Mouse (Mus musculus): ENCODE results near the gene Ubr4. TPM values are rescaled to one million over a fixed set of nuclear protein-coding genes. Genes with fewer than 3 reads are reported as not detected.

Ubr4 gene
- polyA plus RNA-seq (2014; fragmentation: Nextera tagmentation; extraction: Ambion mirVana): 63.1 and 66.2 TPM in 2 replicates

- Histone ChIP-seq H3K9ac (replicated peaks; ENCODE audit: low read length) (peak within 1 kb of the TSS; percentile 95), H3K27me3 (ENCODE audit: control insufficient read depth, insufficient read depth, low read length) (no peaks in the 10 kb centered on the region), H3K9me3 (replicated peaks; ENCODE audit: control insufficient read depth, low read length) (no peaks in the 10 kb centered on the region), H3K4me1 (ENCODE audit: control insufficient read depth, insufficient read depth, low read length) (peaks cover 3% of the 10 kb centered on the region), H3K4me2 (ENCODE audit: low read depth, low read length) (peak within 1 kb of the TSS; percentile 85), H3K27ac (replicated peaks; ENCODE audit: low read depth, low read length) (peak within 1 kb of the TSS; percentile 95), H3K36me3 (replicated peaks; ENCODE audit: control insufficient read depth, insufficient read depth, low read depth, low read length) (peaks cover 7% of the 10 kb centered on the region), H3K4me3 (ENCODE audit: low read depth, low read length) (peak within 1 kb of the TSS; percentile 88)
- DNase-seq (ENCODE audit: low spot score) (peak; percentile 87), ATAC-seq (replicated peaks; ENCODE audit: insufficient number of reproducible peaks, low FRiP score, low TSS enrichment, low read depth) (peak; percentile 92)
- WGBS: under 1% methylated on average over 59 of the region's 64 CpGs
Measured at GRCm38 (mm10) chr4:139351931-139352711, at the start of gene Ubr4, which contains the start of the genes Mrto4 and Emc1. Gene Ubr4 (plus strand): TSS chr4:139352609. Gene Mrto4 (minus strand): TSS chr4:139352576. Gene Emc1 (plus strand): TSS chr4:139352587.

- 93% methylated on average over 3 of the region's 3 CpGs for WGBS
- DNase-seq (ENCODE audit: low spot score) (no peak), ATAC-seq (replicated peaks; ENCODE audit: insufficient number of reproducible peaks, low FRiP score, low TSS enrichment, low read depth) (no peak)
- Histone ChIP-seq H3K9ac (replicated peaks; ENCODE audit: low read length) (no peak overlapping the region), H3K4me3 (ENCODE audit: low read depth, low read length) (no peak overlapping the region), H3K36me3 (replicated peaks; ENCODE audit: control insufficient read depth, insufficient read depth, low read depth, low read length) (no peaks in the 10 kb centered on the region), H3K27ac (replicated peaks; ENCODE audit: low read depth, low read length) (no peak overlapping the region), H3K4me2 (ENCODE audit: low read depth, low read length) (no peak overlapping the region), H3K9me3 (replicated peaks; ENCODE audit: control insufficient read depth, low read length) (no peaks in the 10 kb centered on the region), H3K4me1 (ENCODE audit: control insufficient read depth, insufficient read depth, low read length) (no peaks in the 10 kb centered on the region), H3K27me3 (ENCODE audit: control insufficient read depth, insufficient read depth, low read length) (0 out of 2 replicates have a peak, but pooled peaks cover 2% of the 10 kb centered on the region)
Measured at GRCm38 (mm10) chr4:139305521-139305920, 46.9 kb upstream of the Ubr4 start.

GRCm38 (mm10) chr4:139307916-139308315 lies 44.5 kb upstream of the Ubr4 start:
- Histone ChIP-seq H3K27ac (replicated peaks; ENCODE audit: low read depth, low read length) (no peak overlapping the region), H3K9ac (replicated peaks; ENCODE audit: low read length) (no peak overlapping the region; the same call in 1 of the 2 replicates), H3K9me3 (replicated peaks; ENCODE audit: control insufficient read depth, low read length) (no peaks in the 10 kb centered on the region), H3K36me3 (replicated peaks; ENCODE audit: control insufficient read depth, insufficient read depth, low read depth, low read length) (no peaks in the 10 kb centered on the region), H3K4me3 (ENCODE audit: low read depth, low read length) (no peak overlapping the region), H3K4me2 (ENCODE audit: low read depth, low read length) (no peak overlapping the region), H3K27me3 (ENCODE audit: control insufficient read depth, insufficient read depth, low read length) (0 out of 2 replicates have a peak, but pooled peaks cover 2% of the 10 kb centered on the region), H3K4me1 (ENCODE audit: control insufficient read depth, insufficient read depth, low read length) (no peaks in the 10 kb centered on the region)
- no peak for ATAC-seq (replicated peaks; ENCODE audit: insufficient number of reproducible peaks, low FRiP score, low TSS enrichment, low read depth)
- WGBS: 90% methylated on average over 5 of the region's 5 CpGs
- DNase-seq (ENCODE audit: low spot score): no peak

DNA sequence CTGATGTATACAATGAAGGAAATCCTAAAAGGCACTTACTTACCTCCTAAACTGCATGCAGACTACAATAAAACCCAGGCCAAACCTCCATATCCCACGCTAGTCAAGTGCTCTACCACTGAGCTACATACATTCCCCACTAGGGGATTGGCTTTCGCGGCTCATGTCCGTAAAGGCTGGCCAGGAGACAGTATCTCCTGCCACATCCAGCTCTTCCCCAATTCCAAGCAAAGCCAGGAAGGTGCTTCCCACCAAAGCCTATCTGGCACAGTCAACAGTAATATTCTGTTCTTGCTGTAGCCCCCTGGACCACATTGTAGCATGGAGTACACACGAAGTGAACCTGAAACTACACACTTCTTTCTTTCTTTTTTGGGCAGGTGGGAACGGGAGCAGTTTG lies 42.8 kb upstream of the Ubr4 start:
- Histone ChIP-seq H3K36me3 (replicated peaks; ENCODE audit: control insufficient read depth, insufficient read depth, low read depth, low read length) (no peaks in the 10 kb centered on the region), H3K4me2 (ENCODE audit: low read depth, low read length) (peak overlapping the region; percentile 95), H3K4me3 (ENCODE audit: low read depth, low read length) (peak overlapping the region; percentile 98), H3K4me1 (ENCODE audit: control insufficient read depth, insufficient read depth, low read length) (no peaks in the 10 kb centered on the region), H3K9ac (replicated peaks; ENCODE audit: low read length) (peak overlapping the region; percentile 94), H3K27me3 (ENCODE audit: control insufficient read depth, insufficient read depth, low read length) (0 out of 2 replicates have a peak, but pooled peaks cover 2% of the 10 kb centered on the region), H3K9me3 (replicated peaks; ENCODE audit: control insufficient read depth, low read length) (no peaks in the 10 kb centered on the region), H3K27ac (replicated peaks; ENCODE audit: low read depth, low read length) (no peak overlapping the region)
- DNase-seq (ENCODE audit: low spot score) (no peak), ATAC-seq (replicated peaks; ENCODE audit: insufficient number of reproducible peaks, low FRiP score, low TSS enrichment, low read depth) (no peak)
- 19% methylated on average over 6 of the region's 6 CpGs for WGBS

DNA sequence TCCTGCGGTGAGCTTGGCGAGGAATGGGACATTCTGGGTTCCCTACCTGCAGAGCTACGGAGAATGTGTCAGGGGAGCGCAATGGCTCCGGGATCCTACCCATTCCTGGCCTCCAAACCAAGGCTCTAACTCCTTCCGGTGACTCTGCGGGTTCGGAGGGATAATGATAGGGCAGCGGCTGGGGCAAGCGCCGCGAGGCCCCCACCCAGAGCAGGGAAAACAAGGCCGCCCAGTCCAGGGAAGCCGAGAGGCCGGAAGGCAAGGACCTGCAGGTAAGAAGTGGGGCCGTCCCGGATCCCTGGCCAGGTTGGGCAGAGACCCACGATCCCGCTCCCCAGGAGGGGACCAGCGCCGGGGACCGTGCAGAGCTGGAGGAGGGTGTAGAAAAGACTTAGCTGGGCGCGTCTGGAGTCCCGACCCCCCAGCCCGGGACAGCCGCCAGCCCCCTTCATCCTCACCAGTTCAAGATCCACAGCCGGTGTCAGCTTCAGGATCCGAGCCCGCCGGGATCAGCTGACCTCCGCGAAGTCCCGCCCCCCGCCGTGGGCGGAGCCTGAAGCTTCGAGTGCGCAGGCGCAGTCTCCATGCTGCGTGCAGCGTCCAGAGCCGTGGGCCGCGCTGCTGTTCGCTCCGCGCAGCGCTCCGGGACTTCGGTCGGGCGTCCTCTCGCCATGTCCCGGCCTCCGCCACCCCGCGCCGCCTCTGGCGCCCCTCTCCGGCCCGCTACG lies 42.1 kb upstream of the Ubr4 start, which contains the start of the genes Pqlc2 and Akr7a5:
Gene Pqlc2, minus strand, starts transcription at position 538 of the 728 bp plus-strand sequence.
Gene Akr7a5, plus strand, starts transcription at position 574 of the 728 bp plus-strand sequence.
- Histone ChIP-seq H3K9me3 (replicated peaks; ENCODE audit: control insufficient read depth, low read length) (no peaks in the 10 kb centered on the region), H3K4me1 (ENCODE audit: control insufficient read depth, insufficient read depth, low read length) (no peaks in the 10 kb centered on the region), H3K4me3 (ENCODE audit: low read depth, low read length) (peak within 1 kb of the TSS; percentile 98), H3K4me2 (ENCODE audit: low read depth, low read length) (peak within 1 kb of the TSS; percentile 95), H3K9ac (replicated peaks; ENCODE audit: low read length) (peak within 1 kb of the TSS; percentile 94), H3K27ac (replicated peaks; ENCODE audit: low read depth, low read length) (peak within 1 kb of the TSS; percentile 59), H3K27me3 (ENCODE audit: control insufficient read depth, insufficient read depth, low read length) (0 out of 2 replicates have a peak, but pooled peaks cover 2% of the 10 kb centered on the region), H3K36me3 (replicated peaks; ENCODE audit: control insufficient read depth, insufficient read depth, low read depth, low read length) (peaks cover 3% of the 10 kb centered on the region; the same call in 1 of the 2 replicates)
- WGBS: under 1% methylated on average over 63 of the region's 63 CpGs
- DNase-seq (ENCODE audit: low spot score) (peak; percentile 98), ATAC-seq (replicated peaks; ENCODE audit: insufficient number of reproducible peaks, low FRiP score, low TSS enrichment, low read depth) (peak; percentile 84)

DNA sequence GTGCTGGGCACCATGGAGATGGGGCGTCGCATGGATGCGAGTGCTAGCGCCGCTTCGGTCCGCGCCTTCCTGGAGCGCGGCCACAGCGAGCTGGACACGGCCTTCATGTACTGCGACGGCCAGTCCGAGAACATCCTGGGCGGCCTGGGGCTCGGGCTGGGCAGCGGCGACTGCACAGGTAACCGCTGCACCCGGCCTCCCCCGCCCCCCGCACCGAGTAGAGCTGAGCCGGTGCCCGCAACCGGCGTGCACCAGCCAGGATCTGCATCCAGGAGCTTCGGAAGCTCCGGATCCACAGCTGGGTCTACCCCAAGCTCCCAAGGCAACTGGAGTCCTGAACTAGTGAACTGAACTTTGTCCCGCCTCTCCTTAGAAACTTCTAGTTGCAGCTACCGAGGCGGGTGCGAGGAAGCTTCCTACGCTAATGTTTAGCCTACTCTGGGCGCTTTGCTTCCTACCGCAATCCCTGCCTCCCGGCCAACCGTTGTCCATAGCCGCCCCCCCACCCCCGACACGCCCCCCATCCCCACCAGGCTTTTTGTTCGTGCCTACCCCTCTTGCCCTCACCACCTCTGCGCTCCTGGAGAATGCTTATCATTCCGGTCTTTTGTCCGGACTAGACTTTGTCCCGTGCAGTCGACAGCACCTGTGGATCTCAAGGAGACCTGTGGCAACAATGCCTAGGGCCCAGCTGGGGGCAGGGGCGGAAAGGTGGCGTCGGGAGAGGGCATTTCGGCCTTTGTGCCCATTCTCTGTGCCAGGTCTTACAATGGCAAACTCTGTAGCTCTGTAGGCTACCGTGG lies 41.3 kb upstream of the Ubr4 start:
- WGBS: under 1% methylated on average over 53 of the region's 53 CpGs
- no peaks in the 10 kb centered on the region for H3K9me3 ChIP-seq (replicated peaks; ENCODE audit: control insufficient read depth, low read length)
- H3K36me3 ChIP-seq (replicated peaks; ENCODE audit: control insufficient read depth, insufficient read depth, low read depth, low read length): peaks cover 3% of the 10 kb centered on the region; the same call in 1 of the 2 replicates
- no peaks in the 10 kb centered on the region for H3K4me1 ChIP-seq (ENCODE audit: control insufficient read depth, insufficient read depth, low read length)
- DNase-seq (ENCODE audit: low spot score) (peak; percentile 48), ATAC-seq (replicated peaks; ENCODE audit: insufficient number of reproducible peaks, low FRiP score, low TSS enrichment, low read depth) (peak; percentile 70)
- peak overlapping the region; percentile 59 for H3K27ac ChIP-seq (replicated peaks; ENCODE audit: low read depth, low read length)
- peak overlapping the region; percentile 98 for H3K4me3 ChIP-seq (ENCODE audit: low read depth, low read length)
- H3K4me2 ChIP-seq (ENCODE audit: low read depth, low read length): peak overlapping the region; percentile 95
- 0 out of 2 replicates have a peak, but pooled peaks cover 2% of the 10 kb centered on the region for H3K27me3 ChIP-seq (ENCODE audit: control insufficient read depth, insufficient read depth, low read length)
- peak overlapping the region; percentile 94 for H3K9ac ChIP-seq (replicated peaks; ENCODE audit: low read length)

GRCm38 (mm10) chr4:139311707-139312106 lies 40.7 kb upstream of the Ubr4 start:
- ATAC-seq (replicated peaks; ENCODE audit: insufficient number of reproducible peaks, low FRiP score, low TSS enrichment, low read depth) (no peak), DNase-seq (ENCODE audit: low spot score) (peak; percentile 14)
- Histone ChIP-seq H3K9ac (replicated peaks; ENCODE audit: low read length) (peak overlapping the region; percentile 94), H3K9me3 (replicated peaks; ENCODE audit: control insufficient read depth, low read length) (no peaks in the 10 kb centered on the region), H3K36me3 (replicated peaks; ENCODE audit: control insufficient read depth, insufficient read depth, low read depth, low read length) (peaks cover 3% of the 10 kb centered on the region; the same call in 1 of the 2 replicates), H3K4me1 (ENCODE audit: control insufficient read depth, insufficient read depth, low read length) (no peaks in the 10 kb centered on the region), H3K27me3 (ENCODE audit: control insufficient read depth, insufficient read depth, low read length) (0 out of 2 replicates have a peak, but pooled peaks cover 2% of the 10 kb centered on the region), H3K4me2 (ENCODE audit: low read depth, low read length) (peak overlapping the region; percentile 95), H3K4me3 (ENCODE audit: low read depth, low read length) (peak overlapping the region; percentile 98), H3K27ac (replicated peaks; ENCODE audit: low read depth, low read length) (no peak overlapping the region)
- 28% methylated on average over 14 of the region's 14 CpGs for WGBS

Measured in embryonic facial prominence, embryonic 11.5 days (tissue).